Mouse (Mus musculus): ENCODE measurements around the gene Abhd2.

The Abhd2 gene

GRCm38 (mm10) chr7:79294449-79294980 lies 21.5 kb downstream of the Abhd2 start:
- no peak for DNase-seq (ENCODE audit: low spot score)

DNA sequence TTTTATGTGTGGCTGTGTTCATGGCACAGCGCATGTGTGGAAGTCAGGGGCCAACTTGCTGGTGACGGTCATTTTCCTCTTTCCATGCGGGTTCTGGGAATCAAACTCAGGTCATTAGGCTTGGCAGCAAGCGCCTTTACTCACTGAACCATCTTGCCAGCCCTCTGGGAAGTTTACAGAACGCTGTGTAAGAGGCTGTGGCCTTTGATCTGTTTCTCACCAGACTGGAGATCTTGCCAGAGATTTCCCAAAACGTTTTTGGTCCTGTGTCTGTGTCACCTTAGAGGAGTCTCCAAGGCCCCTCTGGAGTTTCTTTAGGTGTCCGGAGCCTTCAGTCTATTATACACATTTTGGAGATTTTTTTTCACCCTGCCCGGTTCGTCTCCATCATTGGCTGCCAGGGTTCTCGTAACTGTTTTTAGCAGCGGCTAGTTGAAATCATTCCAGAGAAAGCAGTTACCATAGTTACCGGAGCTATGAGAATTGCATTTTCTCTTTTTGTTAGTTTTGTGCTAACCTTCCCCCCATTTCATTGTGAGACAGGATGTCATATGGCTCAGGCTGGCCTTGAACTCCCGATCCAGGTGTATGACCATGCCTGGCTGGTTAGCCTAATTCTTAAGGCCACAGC lies 22.3 kb downstream of the Abhd2 start:
- no peak for DNase-seq (ENCODE audit: low spot score)

DNA sequence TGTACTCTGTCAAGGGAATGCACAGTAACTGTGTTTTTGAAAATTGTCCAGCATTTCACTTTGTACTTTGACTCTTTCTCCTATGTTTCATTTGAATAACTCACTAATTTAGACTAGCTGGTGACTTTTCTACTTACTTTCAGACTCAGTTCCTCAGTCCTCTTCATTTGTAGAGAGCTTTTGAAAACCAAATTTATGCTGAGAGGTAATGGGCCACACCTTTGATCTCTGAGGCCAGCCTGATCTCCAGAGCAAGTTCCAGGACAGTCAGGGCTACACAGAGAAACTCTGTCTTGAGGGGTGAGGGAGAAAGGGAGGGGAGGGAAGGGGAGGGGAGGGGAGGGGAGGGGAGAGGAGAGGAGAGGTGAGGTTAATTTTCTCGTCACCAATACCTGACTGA lies 25.7 kb downstream of the Abhd2 start:
- no peak for DNase-seq (ENCODE audit: low spot score)

- no peak for DNase-seq (ENCODE audit: low spot score)
Observed at GRCm38 (mm10) chr7:79299548-79299947, 26.5 kb downstream of the Abhd2 start.

DNA sequence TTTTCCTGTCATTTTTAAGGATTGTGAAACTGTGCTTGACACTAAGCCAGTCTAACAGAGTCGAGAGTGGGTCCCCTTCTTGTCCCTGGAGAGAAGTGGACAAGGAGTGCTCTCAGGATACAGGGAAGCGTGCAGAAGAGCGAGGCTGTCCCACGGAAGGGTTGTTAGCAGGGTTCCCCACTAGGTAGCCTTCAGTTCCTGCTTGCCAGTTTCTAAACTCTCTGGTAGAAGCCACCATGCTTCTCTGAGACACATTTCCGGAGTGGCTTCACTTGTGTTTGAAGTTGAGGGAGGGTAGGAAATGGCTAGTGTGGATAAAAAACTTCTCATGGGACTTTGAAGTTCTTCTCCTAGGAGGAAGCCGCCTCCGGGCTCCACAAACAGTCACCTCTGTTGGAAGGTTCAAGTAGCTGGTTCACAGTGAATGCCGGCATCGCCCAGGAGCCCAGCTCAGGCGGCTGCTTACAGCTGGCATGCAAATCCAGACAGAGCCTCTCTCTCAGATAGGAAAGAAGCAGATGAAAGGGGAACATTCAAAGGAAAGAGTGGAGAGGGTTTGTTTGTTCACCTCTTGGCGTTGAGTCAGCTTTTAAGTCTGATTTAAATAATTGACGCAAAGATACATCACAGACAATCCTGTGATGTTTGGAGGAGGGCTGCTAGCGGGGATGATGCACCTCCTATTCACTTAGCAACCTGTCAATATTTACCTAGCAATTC lies 27.6 kb downstream of the Abhd2 start:
- peak; percentile 77 for DNase-seq (ENCODE audit: low spot score)

GRCm38 (mm10) chr7:79302145-79302544 lies 29.1 kb downstream of the Abhd2 start:
- no peak for DNase-seq (ENCODE audit: low spot score)

- no peak for DNase-seq (ENCODE audit: low spot score)
Observed at GRCm38 (mm10) chr7:79302586-79302985, 29.6 kb downstream of the Abhd2 start.

- DNase-seq (ENCODE audit: low spot score), result no peak
Observed at GRCm38 (mm10) chr7:79303183-79303761, 30.3 kb downstream of the Abhd2 start.

- DNase-seq (ENCODE audit: low spot score), result no peak
Observed at GRCm38 (mm10) chr7:79308455-79309030, 35.5 kb downstream of the Abhd2 start.

DNA sequence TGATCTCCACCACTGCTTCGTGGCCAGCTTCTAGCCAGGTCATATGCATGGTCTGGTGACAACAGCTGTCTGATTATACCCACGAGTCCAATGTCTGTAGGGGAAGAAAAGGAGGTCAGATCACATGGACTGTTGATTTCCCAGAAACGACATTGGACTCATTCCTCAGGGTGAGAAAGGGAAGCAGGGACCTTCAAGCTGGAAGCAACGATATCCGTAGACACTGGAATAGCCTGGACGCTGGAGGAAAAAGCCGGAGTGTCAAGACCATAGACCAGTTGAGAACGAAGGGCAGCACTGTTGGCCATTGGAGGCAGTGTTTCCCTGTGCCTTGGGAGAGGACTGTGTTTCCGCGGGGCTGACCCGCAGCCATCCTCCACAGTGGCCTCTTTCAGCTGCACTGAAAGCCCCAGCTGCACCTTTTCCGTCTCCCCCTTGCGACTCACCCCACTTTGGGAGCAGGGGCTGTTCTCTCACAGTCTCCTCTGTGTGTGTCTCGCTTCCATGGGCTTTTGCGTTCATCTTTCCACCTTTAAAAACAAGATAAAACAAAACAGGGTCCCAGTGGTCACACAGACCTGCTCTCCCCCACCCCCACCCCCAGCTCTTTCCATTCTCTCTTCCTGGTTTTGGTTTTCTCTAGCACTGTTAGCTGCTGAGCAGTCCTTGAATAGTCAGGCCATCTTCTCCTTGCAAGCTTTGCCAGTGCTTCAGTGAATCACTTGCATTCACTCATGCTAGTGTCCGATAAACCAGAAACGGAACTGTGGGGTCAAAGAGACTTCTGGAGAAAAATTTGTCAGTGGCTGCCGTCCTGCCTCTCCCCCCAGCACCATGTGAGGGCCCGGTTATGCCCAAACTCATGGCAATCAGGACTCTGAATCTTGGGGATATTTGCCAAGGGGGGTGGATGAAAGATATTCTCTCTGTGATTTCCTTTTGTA lies 36.5 kb downstream of the Abhd2 start:
- no peak for DNase-seq (ENCODE audit: low spot score)

GRCm38 (mm10) chr7:79310191-79310555 lies 37.2 kb downstream of the Abhd2 start:
- DNase-seq (ENCODE audit: low spot score), result no peak

DNA sequence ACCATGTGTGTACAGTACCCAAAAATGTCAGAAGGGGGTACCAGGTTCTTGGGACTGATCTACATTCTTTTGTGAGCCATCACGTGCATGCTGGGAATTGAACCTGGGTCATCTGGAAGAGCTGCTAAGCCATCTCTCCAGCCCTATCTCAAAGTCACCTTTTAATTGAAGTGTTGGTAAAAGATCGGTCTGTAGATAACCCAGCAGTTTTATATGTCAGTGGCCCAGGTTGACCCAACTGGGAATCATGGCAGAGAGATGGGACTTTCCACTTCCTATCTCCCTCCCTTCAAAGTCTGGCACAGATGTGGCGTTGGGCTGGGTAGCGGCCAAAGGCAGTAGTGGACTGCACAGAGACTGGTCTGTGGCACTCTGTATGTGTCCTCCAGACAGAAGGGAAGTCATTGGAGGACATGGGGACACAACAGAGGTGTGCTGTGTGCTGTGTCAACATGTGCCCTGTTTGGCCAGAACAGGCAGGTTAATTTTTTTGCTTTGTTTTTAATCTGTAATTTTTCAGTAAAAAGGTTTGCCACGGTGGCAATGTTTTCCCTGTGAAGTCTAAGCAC lies 38.5 kb downstream of the Abhd2 start:
- DNase-seq (ENCODE audit: low spot score), result no peak

GRCm38 (mm10) chr7:79312246-79312645 lies 39.2 kb downstream of the Abhd2 start:
- DNase-seq (ENCODE audit: low spot score), result no peak

DNA sequence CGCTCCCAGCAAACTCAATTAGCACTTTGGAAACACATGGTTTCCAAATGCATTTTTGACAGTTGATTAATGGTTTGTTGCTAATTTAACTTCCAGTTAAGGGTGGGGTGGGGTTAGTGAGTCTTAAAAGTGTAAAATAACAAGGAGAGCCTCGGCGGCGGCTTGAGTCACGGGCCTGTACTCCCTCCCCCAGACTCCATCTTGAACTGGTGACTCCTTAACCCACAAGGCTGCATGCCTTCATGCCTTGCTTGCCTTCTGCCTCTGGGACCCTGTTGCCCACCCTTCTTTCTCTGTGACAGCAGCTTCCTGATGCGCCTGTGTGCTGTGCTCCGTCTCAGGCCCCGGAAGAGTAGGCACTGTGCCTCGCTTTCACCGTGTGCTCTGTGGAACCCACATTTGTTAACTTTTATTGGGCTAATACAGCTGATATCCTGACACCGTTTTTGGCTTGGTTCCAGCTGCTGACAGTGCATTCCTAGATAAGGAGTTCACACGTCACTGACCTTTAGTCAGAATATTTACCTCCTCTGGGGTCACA lies 40.6 kb downstream of the Abhd2 start:
- DNase-seq (ENCODE audit: low spot score), result no peak

DNA sequence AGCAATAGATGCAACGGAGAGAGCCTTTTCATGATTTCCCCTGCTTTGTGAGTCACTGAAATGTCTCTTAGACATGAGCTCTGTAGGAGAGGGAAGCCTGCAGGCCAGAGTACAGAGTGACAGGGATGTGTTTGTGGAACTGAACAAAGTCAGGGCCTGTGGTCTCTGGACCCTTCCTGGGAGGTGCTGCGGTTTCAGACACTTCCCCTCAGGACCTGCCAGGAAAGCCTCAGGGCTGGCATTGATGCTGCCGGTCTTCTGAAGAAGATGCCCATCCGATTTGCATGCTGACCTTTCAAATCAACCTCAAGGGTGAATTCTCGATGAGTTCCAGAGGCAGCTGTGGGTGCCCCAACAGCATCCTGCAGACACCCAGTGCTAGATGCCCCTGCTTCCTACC lies 41.5 kb downstream of the Abhd2 start:
- DNase-seq (ENCODE audit: low spot score), result no peak

GRCm38 (mm10) chr7:79315149-79315548 lies 42.1 kb downstream of the Abhd2 start:
- DNase-seq (ENCODE audit: low spot score), result no peak

DNA sequence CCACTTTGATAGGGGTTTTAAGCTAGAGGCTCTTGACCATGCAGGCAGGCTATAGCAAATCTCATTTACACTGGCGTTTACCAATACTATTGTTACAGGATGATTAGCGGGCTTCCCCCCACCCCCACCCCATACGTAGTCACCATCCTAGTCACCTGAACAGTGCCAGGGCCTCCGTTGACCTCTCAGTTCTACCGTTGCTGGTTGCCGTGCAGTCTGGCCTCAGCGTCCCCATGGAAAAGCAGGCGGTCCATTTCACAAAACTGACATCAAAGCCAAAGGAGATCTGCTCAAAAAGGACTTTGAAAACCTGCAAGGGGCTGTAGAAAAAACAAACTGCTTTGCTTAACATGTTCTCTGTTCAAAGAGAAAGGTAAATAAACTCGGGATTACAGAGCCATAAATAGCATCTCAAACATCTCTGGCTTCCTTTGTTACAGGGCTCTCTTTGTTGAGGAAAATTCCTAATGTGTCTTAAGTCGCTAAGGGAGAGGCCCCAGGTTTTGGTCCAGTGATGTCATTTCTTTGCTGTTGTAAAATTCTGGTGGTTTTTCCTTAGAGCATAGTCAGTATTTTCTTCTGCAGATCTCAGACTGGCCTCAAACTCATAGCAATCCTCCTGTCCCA lies 43.2 kb downstream of the Abhd2 start:
- DNase-seq (ENCODE audit: low spot score), result no peak

DNA sequence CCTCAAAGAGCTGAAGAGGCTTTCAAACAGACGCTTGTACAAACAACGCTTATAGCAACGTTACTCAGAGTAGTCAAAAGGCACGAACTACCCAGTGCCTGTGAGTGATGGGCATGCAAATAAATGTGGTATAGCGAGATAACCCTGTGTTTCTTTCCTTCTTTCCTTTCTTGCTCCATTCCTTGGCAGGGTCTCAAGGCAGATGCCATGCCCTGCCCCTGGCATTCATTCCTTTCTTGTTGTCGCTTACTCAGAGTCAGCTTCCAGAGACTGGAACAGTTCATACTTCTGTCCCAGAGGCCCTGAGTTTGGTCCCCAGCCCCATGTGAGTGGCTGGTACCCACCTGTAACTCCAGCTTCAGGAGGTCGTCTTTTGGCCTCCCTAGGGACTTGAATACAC lies 44.6 kb downstream of the Abhd2 start:
- no peak for DNase-seq (ENCODE audit: low spot score)

- DNase-seq (ENCODE audit: low spot score), result no peak
Observed at GRCm38 (mm10) chr7:79318110-79318801, 45.3 kb downstream of the Abhd2 start.

- no peak for DNase-seq (ENCODE audit: low spot score)
Observed at GRCm38 (mm10) chr7:79323855-79324254, 50.9 kb downstream of the Abhd2 start.

Measured in T-cell, adult 2 months (primary cell).